14 mouse cellular contexts compared by ENCODE assay signal in the genomic region with DNA sequence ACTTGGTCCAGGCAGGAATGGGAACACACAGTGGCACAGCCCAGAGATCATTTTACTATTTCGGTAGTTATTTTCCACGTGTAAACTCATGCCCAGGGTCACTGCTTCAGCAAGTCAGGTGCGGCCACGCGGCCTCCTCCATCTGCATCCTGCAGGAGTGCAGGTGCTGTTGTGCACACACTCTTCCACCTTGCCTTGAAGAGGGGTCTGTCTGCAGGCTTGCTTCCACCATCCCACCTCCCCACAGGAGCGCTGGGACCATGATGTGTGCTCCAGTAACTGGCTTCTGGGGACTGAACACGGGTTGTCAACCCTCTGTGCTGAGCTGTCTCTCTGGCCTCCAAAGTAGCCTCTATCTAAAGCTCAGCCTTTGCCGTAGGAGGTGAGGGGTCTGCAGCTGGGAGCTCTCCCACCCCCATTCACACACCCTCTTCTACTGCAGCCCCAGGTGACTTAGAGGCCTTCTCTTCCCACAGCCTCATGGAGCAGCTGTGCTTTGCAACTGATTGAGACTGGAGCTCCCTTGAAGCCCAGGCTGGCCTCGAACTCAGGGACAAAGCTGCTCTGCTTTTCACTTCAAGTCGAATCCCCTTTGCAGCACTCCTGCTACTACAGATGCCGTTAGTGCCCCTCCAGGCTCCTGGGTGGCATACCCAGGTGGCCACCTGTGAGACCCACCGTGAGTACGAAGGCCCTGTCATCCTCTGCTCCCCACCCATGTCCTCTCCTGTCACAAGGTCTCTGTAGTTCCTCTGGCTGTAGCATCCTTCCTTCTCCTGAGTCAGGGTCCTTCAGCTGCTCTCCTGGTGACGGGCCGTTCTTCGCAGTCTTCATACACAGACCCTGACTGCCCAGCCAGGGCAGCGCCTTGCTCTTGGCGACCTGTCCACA. TPM values are rescaled to one million over a fixed set of nuclear protein-coding genes. Genes with fewer than 3 reads are reported as not detected.
DNase-seq lines count a peak whose midpoint lies in the region; ATAC-seq and TF ChIP-seq lines count a peak whose summit lies in the region.
"Had no signal": no experiment of that assay in that cellular context is flagged by ENCODE, and none has a peak within 500 bp of the region (broad histone marks: within the 10 kb centered on the region; RNA-seq: fewer than 3 reads in every experiment).

No protein-coding gene starts in this region.

- no peaks in the 10 kb centered on the region for H3K9me3 ChIP-seq in neural tube, embryonic 13.5 days
- H3K9me3 ChIP-seq in forebrain, embryonic 13.5 days (replicated peaks), result no peaks in the 10 kb centered on the region
- H3K9me3 ChIP-seq in limb, embryonic 15.5 days, result no peaks in the 10 kb centered on the region
- H3K9me3 ChIP-seq in liver, postnatal 0 days (ENCODE audit: low read length), result no peaks in the 10 kb centered on the region
- H3K9me3 ChIP-seq: heart, embryonic 13.5 days; megakaryocyte, embryonic 14.5 days had no signal

- ATAC-seq in frontal cortex, adult (ENCODE audit: low TSS enrichment), result peak; percentile 3; the same call in 1 of the 2 replicates
- ATAC-seq in neural tube, embryonic 13.5 days (ENCODE audit: low read depth), result no peak; the same call in 1 of the 2 replicates
- peak; percentile 13; the same call in 1 of the 2 replicates for ATAC-seq in forebrain, embryonic 13.5 days
- ATAC-seq in limb, embryonic 15.5 days (ENCODE audit: insufficient number of reproducible peaks, low FRiP score, low TSS enrichment, low read depth), result no peak
- no peak for ATAC-seq in liver, postnatal 0 days

- peaks cover 50% of the 10 kb centered on the region for H3K4me1 ChIP-seq in neural tube, embryonic 13.5 days (replicated peaks)
- peaks cover 16% of the 10 kb centered on the region for H3K4me1 ChIP-seq in forebrain, embryonic 13.5 days
- peaks cover 38% of the 10 kb centered on the region for H3K4me1 ChIP-seq in limb, embryonic 15.5 days
- H3K4me1 ChIP-seq in liver, postnatal 0 days (ENCODE audit: insufficient read depth), result peaks cover 8% of the 10 kb centered on the region

- DNase-seq in frontal cortex, postnatal 36 days (ENCODE audit: low spot score in 2 of 2), result no peak
- DNase-seq in neural tube, embryonic 10.5 days (ENCODE audit: extremely low spot score, low spot score), result no peak
- DNase-seq in gastrocnemius, postnatal 4 days (ENCODE audit: low spot score in 2 of 2), result no peak
- DNase-seq in liver, postnatal 0 days, result no peak

- H3K9ac ChIP-seq in neural tube, embryonic 13.5 days, result no peak overlapping the region
- no peak overlapping the region for H3K9ac ChIP-seq in forebrain, embryonic 13.5 days
- H3K9ac ChIP-seq in limb, embryonic 15.5 days, result no peak overlapping the region
- no peak overlapping the region for H3K9ac ChIP-seq in liver, postnatal 0 days (replicated peaks)
- H3K9ac ChIP-seq: heart, embryonic 13.5 days had no signal

- H3K27ac ChIP-seq in neural tube, embryonic 13.5 days (replicated peaks), result 0 out of 2 replicates have a peak overlapping the region, but pooled peaks have one; percentile 18
- H3K27ac ChIP-seq in forebrain, embryonic 13.5 days, result no peak overlapping the region
- 0 out of 2 replicates have a peak overlapping the region, but pooled peaks have one; percentile 33 for H3K27ac ChIP-seq in limb, embryonic 15.5 days
- no peak overlapping the region for H3K27ac ChIP-seq in liver, postnatal 0 days (ENCODE audit: low read depth)
- H3K27ac ChIP-seq: heart, embryonic 13.5 days; kidney, postnatal 0 days had no signal

- H3K27me3 ChIP-seq in neural tube, embryonic 13.5 days, result no peaks in the 10 kb centered on the region
- H3K27me3 ChIP-seq in forebrain, embryonic 13.5 days, result no peaks in the 10 kb centered on the region
- H3K27me3 ChIP-seq in limb, embryonic 15.5 days, result no peaks in the 10 kb centered on the region
- no peaks in the 10 kb centered on the region for H3K27me3 ChIP-seq in liver, postnatal 0 days (ENCODE audit: insufficient read depth, low read length)
- H3K27me3 ChIP-seq: megakaryocyte, embryonic 14.5 days had no signal

- H3K4me3 ChIP-seq in neural tube, embryonic 13.5 days, result no peak overlapping the region
- H3K4me3 ChIP-seq in forebrain, embryonic 13.5 days, result no peak overlapping the region
- H3K4me3 ChIP-seq in limb, embryonic 15.5 days, result no peak overlapping the region
- H3K4me3 ChIP-seq in liver, postnatal 0 days (ENCODE audit: low read depth, low read length), result no peak overlapping the region
- H3K4me3 ChIP-seq: heart, embryonic 13.5 days; megakaryocyte, embryonic 14.5 days had no signal

- peaks cover 59% of the 10 kb centered on the region for H3K36me3 ChIP-seq in neural tube, embryonic 13.5 days
- peaks cover 59% of the 10 kb centered on the region for H3K36me3 ChIP-seq in forebrain, embryonic 13.5 days (ENCODE audit: poor library complexity, severe bottlenecking)
- peaks cover 58% of the 10 kb centered on the region for H3K36me3 ChIP-seq in limb, embryonic 15.5 days
- peaks cover 55% of the 10 kb centered on the region for H3K36me3 ChIP-seq in liver, postnatal 0 days (replicated peaks; ENCODE audit: insufficient read depth, low read length)

- TF ChIP-seq CTCF in liver, postnatal 0 days (IDR thresholded peaks at IDR 0.05; ENCODE audit: low read depth), result no peak

- 83% methylated on average over 18 of the region's 18 CpGs for WGBS in neural tube, embryonic 13.5 days
- 87% methylated on average over 18 of the region's 18 CpGs for WGBS in forebrain, embryonic 13.5 days
- WGBS in limb, embryonic 15.5 days, result 82% methylated on average over 18 of the region's 18 CpGs
- 85% methylated on average over 18 of the region's 18 CpGs for WGBS in liver, postnatal 0 days (ENCODE audit: insufficient replicate concordance)

- TF ChIP-seq EP300 in liver, postnatal 0 days (IDR thresholded peaks at IDR 0.05; ENCODE audit: low read depth), result no peak

- no peak overlapping the region for H3K4me2 ChIP-seq in neural tube, embryonic 13.5 days
- no peak overlapping the region for H3K4me2 ChIP-seq in forebrain, embryonic 13.5 days
- H3K4me2 ChIP-seq in limb, embryonic 15.5 days, result no peak overlapping the region
- no peak overlapping the region for H3K4me2 ChIP-seq in liver, postnatal 0 days (ENCODE audit: low read depth, low read length)
- H3K4me2 ChIP-seq: heart, embryonic 13.5 days; liver, embryonic 11.5 days had no signal

RNA-seq across cellular contexts. Expression of a gene that starts 8.4 kb away (rescaled TPM):
- polyA plus RNA-seq in neural tube, embryonic 13.5 days (2015; fragmentation: Nextera tagmentation; extraction: Ambion mirVana), result 3.1 and 3.6 TPM in 2 replicates
- polyA plus RNA-seq in forebrain, embryonic 13.5 days (2015; fragmentation: Nextera tagmentation; extraction: Ambion mirVana), result 0.14 and 0.37 TPM in 2 replicates
- polyA plus RNA-seq in limb, embryonic 15.5 days (2015; fragmentation: Nextera tagmentation; extraction: Ambion mirVana), result 4.0 and 5.1 TPM in 2 replicates
- 1 to 10 TPM; 2.6 to 3.3 TPM for total RNA-seq in gastrocnemius, postnatal 4 days (2021)
- polyA plus RNA-seq in liver, postnatal 0 days (2015; fragmentation: Nextera tagmentation; extraction: Ambion mirVana), result 1.1 and 1.7 TPM in 2 replicates
- polyA plus RNA-seq: neural tube, embryonic 14.5 days had no signal

RNA-seq across cellular contexts. Expression of a gene that starts 9.2 kb away (rescaled TPM):
- 275 and 297 TPM in 2 replicates for polyA plus RNA-seq in neural tube, embryonic 13.5 days (2015; fragmentation: Nextera tagmentation; extraction: Ambion mirVana)
- polyA plus RNA-seq in forebrain, embryonic 13.5 days (2015; fragmentation: Nextera tagmentation; extraction: Ambion mirVana), result 271 and 296 TPM in 2 replicates
- polyA plus RNA-seq in limb, embryonic 15.5 days (2015; fragmentation: Nextera tagmentation; extraction: Ambion mirVana), result 85.8 and 99.4 TPM in 2 replicates
- total RNA-seq in gastrocnemius, postnatal 4 days (2021), result 100 to 1,000 TPM; 189 to 234 TPM
- 58.8 and 60.3 TPM in 2 replicates for polyA plus RNA-seq in liver, postnatal 0 days (2015; fragmentation: Nextera tagmentation; extraction: Ambion mirVana)

RNA-seq across cellular contexts. Expression of a gene that starts 23.1 kb away (rescaled TPM):
- polyA plus RNA-seq in neural tube, embryonic 13.5 days (2015; fragmentation: Nextera tagmentation; extraction: Ambion mirVana), result 15.4 and 24.1 TPM in 2 replicates
- polyA plus RNA-seq in forebrain, embryonic 13.5 days (2015; fragmentation: Nextera tagmentation; extraction: Ambion mirVana), result 9.2 and 18.2 TPM in 2 replicates
- 11.8 and 15.0 TPM in 2 replicates for polyA plus RNA-seq in limb, embryonic 15.5 days (2015; fragmentation: Nextera tagmentation; extraction: Ambion mirVana)
- 1 to 10 TPM; 2.6 TPM for total RNA-seq in gastrocnemius, postnatal 4 days (2021)
- polyA plus RNA-seq in liver, postnatal 0 days (2015; fragmentation: Nextera tagmentation; extraction: Ambion mirVana), result 0.15 and 0.20 TPM in 2 replicates
- total RNA-seq: gastrocnemius, postnatal 25 days had no signal

RNA-seq across cellular contexts. Expression of a gene that starts 29.8 kb away (rescaled TPM):
- 76.2 and 82.4 TPM in 2 replicates for polyA plus RNA-seq in neural tube, embryonic 13.5 days (2015; fragmentation: Nextera tagmentation; extraction: Ambion mirVana)
- polyA plus RNA-seq in forebrain, embryonic 13.5 days (2015; fragmentation: Nextera tagmentation; extraction: Ambion mirVana), result 59.5 and 78.0 TPM in 2 replicates
- 20.2 and 31.1 TPM in 2 replicates for polyA plus RNA-seq in limb, embryonic 15.5 days (2015; fragmentation: Nextera tagmentation; extraction: Ambion mirVana)
- 10 to 100 TPM; 48.6 to 49.6 TPM for total RNA-seq in gastrocnemius, postnatal 4 days (2021)
- 0.06 and 0.09 TPM in 2 replicates for polyA plus RNA-seq in liver, postnatal 0 days (2015; fragmentation: Nextera tagmentation; extraction: Ambion mirVana)

RNA-seq across cellular contexts. Expression of a gene that starts 39.6 kb away (rescaled TPM):
- polyA plus RNA-seq in neural tube, embryonic 13.5 days (2015; fragmentation: Nextera tagmentation; extraction: Ambion mirVana), result 3.7 and 3.9 TPM in 2 replicates
- 2.0 and 2.3 TPM in 2 replicates for polyA plus RNA-seq in forebrain, embryonic 13.5 days (2015; fragmentation: Nextera tagmentation; extraction: Ambion mirVana)
- polyA plus RNA-seq in limb, embryonic 15.5 days (2015; fragmentation: Nextera tagmentation; extraction: Ambion mirVana), result 4.0 TPM in 2 replicates
- 10 to 100 TPM; 17.8 to 19.0 TPM for total RNA-seq in gastrocnemius, postnatal 4 days (2021)
- polyA plus RNA-seq in liver, postnatal 0 days (2015; fragmentation: Nextera tagmentation; extraction: Ambion mirVana), result 0.09 TPM in 2 replicates

Comparison
In these comparisons a context has a peak if more than half of its experiments do, and no peak if none do; other contexts are left out.
1. ATAC-seq: peak in frontal cortex, adult (single experiment) and forebrain, embryonic 13.5 days (single experiment); none in neural tube, embryonic 13.5 days (single experiment), limb, embryonic 15.5 days (single experiment) and liver, postnatal 0 days (single experiment).
2. H3K27ac ChIP-seq: peak in neural tube, embryonic 13.5 days (single experiment) and limb, embryonic 15.5 days (single experiment); none in forebrain, embryonic 13.5 days (single experiment) and liver, postnatal 0 days (single experiment).